Mouse (Mus musculus) neural tube, embryonic 14.5 days (tissue): ENCODE results near the gene Mlkl. TPM values are rescaled to one million over a fixed set of nuclear protein-coding genes. Genes with fewer than 3 reads are reported as not detected.
"Not testable (repeated sequence)": the region's sequence is repeated elsewhere in the genome, so short reads cannot be mapped to it uniquely, and the experiment has no call there.

Experiments used
- ATAC-seq: fragments of 200-750 bp; cut with Nextera tagmentation; 2 replicates; pipeline ENCODE4 v1.8.0; 2017; ENCODE audit warnings: low read depth, mild to moderate bottlenecking, moderate TSS enrichment, moderate library complexity
- H3K27ac ChIP-seq: fragments of 300-500 bp; sonication (generic); 2 replicates; pipeline ENCODE4 v1.5.1; 2014; ENCODE audit warnings: low read depth, mild to moderate bottlenecking, control low read depth, low read length, moderate library complexity, mixed read lengths
- H3K27me3 ChIP-seq: fragments of 300-500 bp; sonication (generic); 2 replicates; pipeline ENCODE4 v1.6.1; 2014; ENCODE audit warnings: low read length; ENCODE audit not compliant: control insufficient read depth, insufficient read depth
- H3K36me3 ChIP-seq: fragments of 300-500 bp; sonication (generic); 2 replicates; pipeline ENCODE4 v1.6.1; 2014; ENCODE audit warnings: low read length, mixed read lengths; ENCODE audit not compliant: control insufficient read depth, insufficient read depth
- H3K4me1 ChIP-seq: fragments of 300-500 bp; sonication (generic); 2 replicates; pipeline ENCODE4 v1.6.1; 2014; ENCODE audit warnings: low read length; ENCODE audit not compliant: control insufficient read depth, insufficient read depth
- H3K4me2 ChIP-seq: fragments of 300-500 bp; sonication (generic); 2 replicates; pipeline ENCODE4 v1.6.1; 2014; ENCODE audit warnings: mild to moderate bottlenecking, low read depth, low read length, control low read depth
- H3K4me3 ChIP-seq: fragments of 300-500 bp; sonication (generic); 2 replicates; pipeline ENCODE4 v1.5.1; 2014; ENCODE audit warnings: low read depth, low read length, control low read depth, mixed read lengths
- H3K9ac ChIP-seq: fragments of 300-500 bp; sonication (generic); replicated peaks from 2 replicates; pipeline ENCODE4 v1.6.1; 2014; ENCODE audit warnings: low read depth, mild to moderate bottlenecking, control low read depth, low read length, mixed read lengths
- H3K9me3 ChIP-seq: fragments of 300-500 bp; sonication (generic); 2 replicates; pipeline ENCODE4 v1.6.1; 2016; ENCODE audit warnings: low read length; ENCODE audit not compliant: control insufficient read depth
- WGBS: fragments of 180-500 bp; shearing (Covaris S2); extraction: QIAGEN DNeasy Blood & Tissue Kit; methylation state at CpG from one replicate; pipeline ENCODE4 v1.1.7; 2014; 5-methylcytosine and 5-hydroxymethylcytosine counted together
- polyA plus RNA-seq: library from polyadenylated mRNA; unstranded; fragments of >200 nt; fragmentation: Nextera tagmentation; extraction: Ambion mirVana; gene quantifications from 2 replicates; pipeline ENCODE4 v1.2.1, GENCODE M21; 2014

Gene Mlkl
- polyA plus RNA-seq, 1 experiment from 2014 or later = not detected

DNA sequence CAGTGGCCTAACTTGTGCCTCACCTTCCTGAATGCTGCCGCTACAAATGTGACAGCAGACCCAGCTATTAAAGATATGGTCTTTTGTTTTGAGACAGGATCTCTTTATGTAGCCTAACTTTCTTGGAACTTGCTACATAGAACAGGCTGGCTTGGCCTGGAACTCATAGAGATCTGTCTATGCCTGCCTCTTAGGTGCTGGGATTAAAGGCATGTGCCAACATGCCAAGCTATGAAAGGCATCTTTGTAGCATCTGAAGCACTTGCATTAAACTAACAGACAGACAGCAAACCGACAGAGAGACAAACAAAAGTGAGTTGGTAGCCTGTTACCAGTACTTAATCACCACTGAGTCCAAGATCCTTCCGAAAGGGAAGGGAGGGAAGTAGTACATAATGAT lies 55.9 kb downstream of the Mlkl start:
- no peak overlapping the region for H3K4me3 ChIP-seq
- H3K27ac ChIP-seq = no peak overlapping the region
- WGBS = 95% methylated on average over 3 of the region's 3 CpGs
- peaks cover 54% of the 10 kb centered on the region for H3K36me3 ChIP-seq
- no peaks in the 10 kb centered on the region for H3K4me1 ChIP-seq
- H3K27me3 ChIP-seq = no peaks in the 10 kb centered on the region
- H3K9me3 ChIP-seq = no peaks in the 10 kb centered on the region
- no peak overlapping the region for H3K9ac ChIP-seq
- ATAC-seq = no peak
- H3K4me2 ChIP-seq = no peak overlapping the region

DNA sequence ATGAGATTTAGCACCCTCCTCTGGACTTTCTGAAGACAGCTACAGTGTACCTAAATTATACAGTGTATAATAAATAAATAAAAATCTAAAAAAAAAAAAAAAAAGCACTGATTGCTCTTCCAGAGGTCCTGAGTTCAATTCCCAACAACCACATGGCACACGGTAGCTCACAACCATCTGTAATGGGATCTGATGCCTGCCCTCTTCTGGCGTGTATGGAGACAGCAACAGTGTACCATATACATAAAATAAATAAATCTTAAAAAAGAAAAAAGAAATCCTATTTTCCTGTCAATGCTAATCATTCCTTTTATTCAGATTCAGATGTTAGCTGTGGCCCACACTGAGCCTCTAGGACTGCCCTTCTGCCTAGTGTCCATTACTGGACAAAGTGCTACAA lies 69.7 kb downstream of the Mlkl start:
- H3K4me1 ChIP-seq = no peaks in the 10 kb centered on the region
- H3K27me3 ChIP-seq = no peaks in the 10 kb centered on the region
- no peaks in the 10 kb centered on the region for H3K9me3 ChIP-seq
- H3K9ac ChIP-seq = no peak overlapping the region
- ATAC-seq = no peak
- no peak overlapping the region for H3K27ac ChIP-seq
- no peak overlapping the region for H3K4me3 ChIP-seq
- 80% methylated on average over 2 of the region's 2 CpGs for WGBS
- H3K4me2 ChIP-seq = no peak overlapping the region
- peaks cover 3% of the 10 kb centered on the region for H3K36me3 ChIP-seq

- H3K4me2 ChIP-seq, H3K27ac ChIP-seq, H3K9me3 ChIP-seq, H3K9ac ChIP-seq, H3K4me3 ChIP-seq, ATAC-seq, H3K4me1 ChIP-seq, H3K36me3 ChIP-seq, H3K27me3 ChIP-seq: not testable (repeated sequence)
- WGBS = 82% methylated on average over 7 of the region's 7 CpGs
Observed at GRCm38 (mm10) chr8:111266161-111266560, 71.8 kb downstream of the Mlkl start.

GRCm38 (mm10) chr8:111264693-111265220 lies 73.2 kb downstream of the Mlkl start:
- Histone ChIP-seq H3K9me3 (no peaks in the 10 kb centered on the region), H3K4me2 (no peak overlapping the region), H3K4me3 (no peak overlapping the region), H3K4me1 (no peaks in the 10 kb centered on the region), H3K9ac (no peak overlapping the region), H3K36me3 (no peaks in the 10 kb centered on the region), H3K27ac (no peak overlapping the region), H3K27me3 (no peaks in the 10 kb centered on the region)
- WGBS = 77% methylated on average over 2 of the region's 2 CpGs
- ATAC-seq = no peak

DNA sequence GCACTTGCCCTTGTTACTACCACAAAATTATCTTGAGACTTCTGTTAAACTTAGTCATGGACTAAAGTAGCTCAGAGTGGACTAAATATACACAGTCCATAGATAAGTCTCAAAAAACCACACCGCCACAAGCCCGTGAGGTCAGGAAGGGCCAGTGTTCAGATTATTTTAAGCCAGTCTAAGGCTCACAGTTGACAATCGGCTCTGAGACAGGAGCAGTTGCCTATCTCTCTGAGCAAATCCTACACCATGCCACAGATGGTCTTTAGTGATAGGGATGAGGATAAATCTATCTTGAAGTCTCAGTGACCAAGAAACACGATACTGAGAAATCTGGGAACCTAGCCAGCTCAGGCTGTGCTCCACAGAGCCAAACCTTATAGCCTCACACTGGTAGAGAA lies 76.0 kb downstream of the Mlkl start:
- H3K9ac ChIP-seq = no peak overlapping the region
- H3K27ac ChIP-seq = no peak overlapping the region
- no peaks in the 10 kb centered on the region for H3K9me3 ChIP-seq
- peaks cover 3% of the 10 kb centered on the region; the same call in 1 of the 2 replicates for H3K27me3 ChIP-seq
- peaks cover 7% of the 10 kb centered on the region; the same call in 1 of the 2 replicates for H3K4me1 ChIP-seq
- no peak for ATAC-seq
- H3K4me2 ChIP-seq = no peak overlapping the region
- no peak overlapping the region for H3K4me3 ChIP-seq
- no peaks in the 10 kb centered on the region for H3K36me3 ChIP-seq
- 85% methylated on average over 4 of the region's 4 CpGs for WGBS

Other genes starting within 250 kb of the Mlkl start
- 0.70 and 1.5 TPM in 2 replicates for gene Clec18a, start 245.8 kb downstream of the Mlkl start, polyA plus RNA-seq
- 8.1 and 8.7 TPM in 2 replicates for gene Pdpr, start 243.5 kb downstream of the Mlkl start, polyA plus RNA-seq
- gene Glg1, start 79.0 kb downstream of the Mlkl start, polyA plus RNA-seq = 77.0 and 97.5 TPM in 2 replicates
- gene Rfwd3, start 38.0 kb downstream of the Mlkl start, polyA plus RNA-seq = 19.2 and 25.4 TPM in 2 replicates
- gene Fa2h, start 55.6 kb upstream of the Mlkl start, polyA plus RNA-seq = 0.45 and 1.1 TPM in 2 replicates
- gene Wdr59, start 183.9 kb upstream of the Mlkl start, polyA plus RNA-seq = 7.4 and 8.5 TPM in 2 replicates
- gene Znrf1, start 197.9 kb upstream of the Mlkl start, polyA plus RNA-seq = 96.5 and 101 TPM in 2 replicates